Mouse (Mus musculus) MEL (cell line): Measurements from ENCODE around the gene Tmem88. TPM values are rescaled to one million over a fixed set of nuclear protein-coding genes. Genes with fewer than 3 reads are reported as not detected.

Source experiments
- DNase-seq: peaks from one replicate; pipeline ENCODE4 v3.0.0; 2011; ENCODE audit warnings: low read depth, low spot score
- H3K27ac ChIP-seq: 2 replicates; pipeline ENCODE4 v1.5.1; 2012; ENCODE audit warnings: low read depth, mild to moderate bottlenecking, control low read depth, low read length, moderate library complexity; ENCODE audit not compliant: control insufficient read depth
- H3K27me3 ChIP-seq, 2 experiments: fragments of 150-350 bp in 1 of 2; sonication (generic) in 1 of 2; 2 replicates each; pipeline ENCODE4 v1.6.1; 2012; ENCODE audit warnings: low read length in 2 of 2, mild to moderate bottlenecking in 2 of 2, improper control_type of control experiment in 1 of 2, moderate library complexity in 1 of 2; ENCODE audit not compliant: insufficient read depth in 2 of 2, control insufficient read depth in 1 of 2
- H3K36me3 ChIP-seq, 2 experiments: 2 replicates each; pipeline ENCODE4 v1.6.1; 2012 to 2014; ENCODE audit warnings: low read length in 2 of 2, improper control_type of control experiment in 1 of 2, inconsistent platforms in 1 of 2, mild to moderate bottlenecking in 1 of 2; ENCODE audit not compliant: insufficient read depth in 2 of 2, control insufficient read depth in 1 of 2
- H3K4me1 ChIP-seq, 2 experiments: fragments of 150-350 bp in 1 of 2; sonication (generic) in 1 of 2; 2 replicates each; pipeline ENCODE4 v1.6.1; 2012; ENCODE audit warnings: low read length in 2 of 2, improper control_type of control experiment in 1 of 2, mild to moderate bottlenecking in 1 of 2; ENCODE audit not compliant: insufficient read depth in 2 of 2, control insufficient read depth in 1 of 2
- H3K4me3 ChIP-seq, 2 experiments: fragments of 150-350 bp in 1 of 2; sonication (generic) in 1 of 2; 2 replicates each; pipeline ENCODE4 v1.5.1; 2012; ENCODE audit warnings: low read depth in 2 of 2, low read length in 2 of 2, mild to moderate bottlenecking in 2 of 2, moderate library complexity in 2 of 2, control low read depth in 1 of 2, improper control_type of control experiment in 1 of 2; ENCODE audit not compliant: control insufficient read depth in 1 of 2, insufficient read depth in 1 of 2
- H3K79me2 ChIP-seq: 2 replicates; pipeline ENCODE4 v1.6.1; 2012; ENCODE audit warnings: mild to moderate bottlenecking, low read length, moderate library complexity; ENCODE audit not compliant: control insufficient read depth, poor library complexity, insufficient read depth
- H3K9ac ChIP-seq: 2 replicates; pipeline ENCODE4 v1.6.1; 2012; ENCODE audit warnings: low read depth, mild to moderate bottlenecking, control low read depth, low read length, moderate library complexity; ENCODE audit not compliant: control insufficient read depth, poor library complexity, severe bottlenecking
- H3K9me3 ChIP-seq: fragments of 150-350 bp; sonication (generic); replicated peaks from 2 replicates; pipeline ENCODE4 v1.6.1; 2012; ENCODE audit warnings: mild to moderate bottlenecking, low read length, improper control_type of control experiment, moderate library complexity; ENCODE audit not compliant: insufficient read depth
- BHLHE40 ChIP-seq: IDR thresholded peaks from 2 replicates; pipeline ENCODE4 v1.6.1; 2012; ENCODE audit warnings: low read depth, mild to moderate bottlenecking, inconsistent platforms, low read length, improper control_type of control experiment, borderline replicate concordance
- CTCF ChIP-seq, 3 experiments: IDR thresholded peaks in 2 of 3; conservative IDR thresholded peaks in 1 of 3; 2 replicates each; pipeline ENCODE4 v1.5.1; 2011 to 2012; ENCODE audit warnings: low read length in 3 of 3, low read depth in 2 of 3, mild to moderate bottlenecking in 2 of 3, improper control_type of control experiment in 1 of 3, inconsistent platforms in 1 of 3, mixed read lengths in 1 of 3, moderate library complexity in 1 of 3; ENCODE audit not compliant: control insufficient read depth in 1 of 3, insufficient read depth in 1 of 3, poor library complexity in 1 of 3, severe bottlenecking in 1 of 3
- E2F4 ChIP-seq: IDR thresholded peaks from 2 replicates; pipeline ENCODE4 v1.6.1; 2011; ENCODE audit warnings: low read depth, low read length, improper control_type of control experiment, borderline replicate concordance
- EP300 ChIP-seq, 2 experiments: IDR thresholded peaks; 2 replicates each; pipeline ENCODE4 v1.6.1; 2011; ENCODE audit warnings: improper control_type of control experiment in 2 of 2, low read length in 2 of 2, low read depth in 1 of 2, mild to moderate bottlenecking in 1 of 2
- ETS1 ChIP-seq: IDR thresholded peaks from 2 replicates; pipeline ENCODE4 v1.6.1; 2012; ENCODE audit warnings: low read depth, mild to moderate bottlenecking, inconsistent platforms, low read length, improper control_type of control experiment, moderate library complexity
- GABPA ChIP-seq: IDR thresholded peaks from 2 replicates; pipeline ENCODE4 v1.6.1; 2012; ENCODE audit warnings: low read depth, mild to moderate bottlenecking, inconsistent platforms, low read length, improper control_type of control experiment, moderate library complexity
- GATA1 ChIP-seq: IDR thresholded peaks from 2 replicates; pipeline ENCODE4 v1.6.1; 2011; ENCODE audit warnings: low read depth, low read length, improper control_type of control experiment
- HCFC1 ChIP-seq: IDR thresholded peaks from 2 replicates; pipeline ENCODE4 v1.6.1; 2012; ENCODE audit warnings: low read depth, mild to moderate bottlenecking, inconsistent platforms, low read length, improper control_type of control experiment, moderate library complexity
- MAFK ChIP-seq: IDR thresholded peaks from 2 replicates; pipeline ENCODE4 v1.6.1; 2011; ENCODE audit warnings: low read depth, mild to moderate bottlenecking, low read length, improper control_type of control experiment, borderline replicate concordance
- MAZ ChIP-seq: IDR thresholded peaks from 2 replicates; pipeline ENCODE4 v1.6.1; 2012; ENCODE audit warnings: low read depth, mild to moderate bottlenecking, inconsistent platforms, low read length, improper control_type of control experiment
- MYB ChIP-seq: IDR thresholded peaks from 2 replicates; pipeline ENCODE4 v1.6.1; 2011; ENCODE audit warnings: mild to moderate bottlenecking, low read depth, low read length, improper control_type of control experiment
- NRF1 ChIP-seq: IDR thresholded peaks from 2 replicates; pipeline ENCODE4 v1.6.1; 2014; ENCODE audit warnings: low read depth, mild to moderate bottlenecking, inconsistent platforms, low read length, improper control_type of control experiment, moderate library complexity; ENCODE audit not compliant: poor library complexity, insufficient read depth, severe bottlenecking
- RCOR1 ChIP-seq: IDR thresholded peaks from 2 replicates; pipeline ENCODE4 v1.6.1; 2012; ENCODE audit warnings: low read depth, mild to moderate bottlenecking, inconsistent platforms, low read length, improper control_type of control experiment
- SIN3A ChIP-seq: IDR thresholded peaks from 2 replicates; pipeline ENCODE4 v1.6.1; 2012; ENCODE audit warnings: low read length, improper control_type of control experiment, inconsistent platforms
- SMC3 ChIP-seq: IDR thresholded peaks from 2 replicates; pipeline ENCODE4 v1.6.1; 2011; ENCODE audit warnings: low read depth, low read length, improper control_type of control experiment
- TBP ChIP-seq: IDR thresholded peaks from 2 replicates; pipeline ENCODE4 v1.8.0; 2011; ENCODE audit warnings: low read depth, low read length, improper control_type of control experiment
- UBTF ChIP-seq: IDR thresholded peaks from 2 replicates; pipeline ENCODE4 v1.6.1; 2012; ENCODE audit warnings: low read depth, mild to moderate bottlenecking, inconsistent platforms, low read length, improper control_type of control experiment, moderate library complexity, borderline replicate concordance; ENCODE audit not compliant: insufficient read depth
- ZC3H11A ChIP-seq: IDR thresholded peaks from 2 replicates; pipeline ENCODE4 v1.6.1; 2012; ENCODE audit warnings: low read depth, mild to moderate bottlenecking, inconsistent platforms, low read length, improper control_type of control experiment
- ZKSCAN1 ChIP-seq: IDR thresholded peaks from 2 replicates; pipeline ENCODE4 v1.6.1; 2012; ENCODE audit warnings: low read depth, mild to moderate bottlenecking, inconsistent platforms, low read length, improper control_type of control experiment, moderate library complexity
- ZMIZ1 ChIP-seq: IDR thresholded peaks from 2 replicates; pipeline ENCODE4 v1.6.1; 2012; ENCODE audit warnings: low read depth, mild to moderate bottlenecking, inconsistent platforms, low read length, improper control_type of control experiment, moderate library complexity
- ZNF384 ChIP-seq: IDR thresholded peaks from 2 replicates; pipeline ENCODE4 v1.6.1; 2012; ENCODE audit warnings: low read depth, mild to moderate bottlenecking, inconsistent platforms, low read length, improper control_type of control experiment
- polyA plus RNA-seq, 2 experiments: library from polyadenylated mRNA; stranded (reverse) in 1 of 2; unstranded in 1 of 2; fragments of >175 nt in 1 of 2; fragments of >200 nt in 1 of 2; gene quantifications; 2 replicates each; pipeline versions ENCODE4 v1.2.1 to v1.2.4; 2012; ENCODE audit warnings: low replicate concordance in 2 of 2, low read depth in 1 of 2; ENCODE audit not compliant: insufficient read length in 2 of 2, insufficient read depth in 1 of 2, missing spikeins in 1 of 2
- total RNA-seq: library from RNA; depleted of rRNA; stranded (reverse); fragments of 300-350 nt; gene quantifications from 2 replicates; pipeline ENCODE4 v1.2.3, GENCODE M21; 2012

Gene Tmem88
- total and polyA plus RNA-seq, 3 experiments: 0.39 to 0.45 TPM; not detected in 1

GRCm38 (mm10) chr11:69421131-69421977, 23.3 kb upstream of the Tmem88 start:
- H3K9ac ChIP-seq: no peak overlapping the region
- TF ChIP-seq ZMIZ1 (no peak), GABPA (no peak), RCOR1 (no peak), MYB (no peak), ZC3H11A (no peak), E2F4 (no peak), NRF1 (no peak)
- no peak overlapping the region for H3K27ac ChIP-seq
- no peak for DNase-seq
- peaks cover 0 to 1% of the 10 kb centered on the region in 2 experiments; a peak in 1 of 4 replicates for H3K27me3 ChIP-seq
- H3K79me2 ChIP-seq: no peaks in the 10 kb centered on the region; the same call in 1 of the 2 replicates
- no peaks in the 10 kb centered on the region for H3K9me3 ChIP-seq
- H3K4me1 ChIP-seq: peaks cover 3 to 26% of the 10 kb centered on the region in 2 experiments
- H3K4me3 ChIP-seq: no peak overlapping the region
- H3K36me3 ChIP-seq: peaks cover 0 to 9% of the 10 kb centered on the region in 2 experiments; a peak in 2 of 4 replicates

- peaks cover 0 to 1% of the 10 kb centered on the region in 2 experiments; a peak in 1 of 4 replicates for H3K27me3 ChIP-seq
These were observed 22.5 kb upstream of the Tmem88 start for GRCm38 (mm10) chr11:69420554-69421000.

GRCm38 (mm10) chr11:69419813-69420553, 21.9 kb upstream of the Tmem88 start:
- Histone ChIP-seq H3K36me3 (peaks cover 0 to 5% of the 10 kb centered on the region in 2 experiments; a peak in 2 of 4 replicates), H3K4me1 (peaks cover 0 to 24% of the 10 kb centered on the region in 2 experiments; a peak in 3 of 4 replicates), H3K27ac (peak overlapping the region; percentile 83), H3K79me2 (peaks cover 9% of the 10 kb centered on the region), H3K4me3 (peak overlapping the region; percentile 61 to 72), H3K9ac (peak overlapping the region; percentile 71), H3K9me3 (no peaks in the 10 kb centered on the region), H3K27me3 (peaks cover 0 to 1% of the 10 kb centered on the region in 2 experiments; a peak in 1 of 4 replicates)
- peak; percentile 92 for DNase-seq
- TF ChIP-seq SMC3 (no peak), ZMIZ1 (no peak), EP300 (IDR thresholded peaks at IDR 0.05; ENCODE audit: low read depth in 1 of 2, low read length in 2 of 2) (peak in 1 of 2 experiments; percentile 21; a peak in 1 of 4 replicates), TBP (0 out of 2 replicates have a peak, but pooled peaks have one; percentile 21), GATA1 (peak; percentile 68; the same call in 1 of the 2 replicates), BHLHE40 (peak; percentile 23; the same call in 1 of the 2 replicates), HCFC1 (0 out of 2 replicates have a peak, but pooled peaks have one; percentile 27), ZC3H11A (no peak), MAFK (no peak), ZNF384 (no peak), SIN3A (peak; percentile 83), MAZ (peak; percentile 81; the same call in 1 of the 2 replicates), NRF1 (no peak), CTCF (IDR thresholded peaks at IDR 0.05 in 2 of 3, conservative IDR thresholded peaks at IDR 0.05 in 1 of 3; ENCODE audit: control insufficient read depth in 1 of 3, insufficient read depth in 1 of 3, low read depth in 2 of 3, low read length in 3 of 3, poor library complexity in 1 of 3, severe bottlenecking in 1 of 3) (no peak), RCOR1 (no peak), ETS1 (peak; percentile 89)

More at GRCm38 (mm10) chr11:69420554-69421000, 22.5 kb upstream of the Tmem88 start:
- no peak overlapping the region for H3K9ac ChIP-seq
- TF ChIP-seq UBTF: no peak
- TF ChIP-seq BHLHE40: no peak
- TF ChIP-seq ZKSCAN1: no peak
- 0 out of 4 replicates have a peak, but pooled peaks of 1 of the 2 experiments have one; percentile 1 for TF ChIP-seq EP300 (IDR thresholded peaks at IDR 0.05; ENCODE audit: low read depth in 1 of 2, low read length in 2 of 2)
- no peaks in the 10 kb centered on the region for H3K9me3 ChIP-seq
- H3K36me3 ChIP-seq: peaks cover 0 to 5% of the 10 kb centered on the region in 2 experiments; a peak in 2 of 4 replicates
- H3K4me3 ChIP-seq: peak overlapping the region; percentile 10 to 34; a peak in 3 of 4 replicates
- H3K27ac ChIP-seq: no peak overlapping the region
- no peak for DNase-seq
- peaks cover 0 to 22% of the 10 kb centered on the region in 2 experiments; a peak in 3 of 4 replicates for H3K4me1 ChIP-seq
- peaks cover 3% of the 10 kb centered on the region for H3K79me2 ChIP-seq
